Mouse (Mus musculus): Measurements from ENCODE around the gene Slc25a23.

GRCm38 (mm10) chr17:57062011-57062521, 2.4 kb upstream of the Slc25a23 start:
- TF ChIP-seq CTCF (IDR thresholded peaks at IDR 0.05; ENCODE audit: low read depth) = no peak
- TF ChIP-seq EP300 (IDR thresholded peaks at IDR 0.05; ENCODE audit: low read depth) = no peak
